Mouse (Mus musculus): ENCODE results near the gene Oxa1l. TPM values are rescaled to one million over a fixed set of nuclear protein-coding genes. Genes with fewer than 3 reads are reported as not detected.

The Oxa1l gene
- total RNA-seq, 2 experiments from 2014 or later: 114 to 126 TPM

- DNase-seq: no peak
Observed at GRCm38 (mm10) chr14:54371460-54371859, 10.8 kb downstream of the Oxa1l start.

- DNase-seq: no peak
Observed at GRCm38 (mm10) chr14:54372923-54373322, 12.3 kb downstream of the Oxa1l start.

GRCm38 (mm10) chr14:54375916-54376315 is 15.3 kb downstream of the Oxa1l start:
- DNase-seq: peak; percentile 43

- DNase-seq: no peak
Observed at GRCm38 (mm10) chr14:54377166-54377565, 16.5 kb downstream of the Oxa1l start.

GRCm38 (mm10) chr14:54379571-54379970 is 18.9 kb downstream of the Oxa1l start:
- DNase-seq: no peak

- no peak for DNase-seq
Observed at GRCm38 (mm10) chr14:54380616-54381015, 20.0 kb downstream of the Oxa1l start.

GRCm38 (mm10) chr14:54381816-54382215 is 21.2 kb downstream of the Oxa1l start:
- no peak for DNase-seq

GRCm38 (mm10) chr14:54382641-54383040 is 22.0 kb downstream of the Oxa1l start:
- no peak for DNase-seq

GRCm38 (mm10) chr14:54383355-54383771 is 22.7 kb downstream of the Oxa1l start:
- peak; percentile 30 for DNase-seq

GRCm38 (mm10) chr14:54384396-54384795 is 23.8 kb downstream of the Oxa1l start:
- no peak for DNase-seq

GRCm38 (mm10) chr14:54385968-54386618 is 25.5 kb downstream of the Oxa1l start:
- DNase-seq: no peak

- DNase-seq: no peak
Observed at GRCm38 (mm10) chr14:54387546-54387945, 26.9 kb downstream of the Oxa1l start.

- no peak for DNase-seq
Observed at GRCm38 (mm10) chr14:54390843-54391242, 30.2 kb downstream of the Oxa1l start.

GRCm38 (mm10) chr14:54393794-54394193 is 33.2 kb downstream of the Oxa1l start:
- DNase-seq: no peak

GRCm38 (mm10) chr14:54394309-54394708 is 33.7 kb downstream of the Oxa1l start:
- no peak for DNase-seq

- no peak for DNase-seq
Observed at GRCm38 (mm10) chr14:54396685-54397084, 36.1 kb downstream of the Oxa1l start.

- no peak for DNase-seq
Observed at GRCm38 (mm10) chr14:54397872-54398527, 37.4 kb downstream of the Oxa1l start.

GRCm38 (mm10) chr14:54398528-54398916 is 37.9 kb downstream of the Oxa1l start:
- DNase-seq: no peak

- no peak for DNase-seq
Observed at GRCm38 (mm10) chr14:54398921-54399382, 38.3 kb downstream of the Oxa1l start.

- no peak for DNase-seq
Observed at GRCm38 (mm10) chr14:54401723-54402122, 41.1 kb downstream of the Oxa1l start.

GRCm38 (mm10) chr14:54408336-54409056 is 47.9 kb downstream of the Oxa1l start:
- DNase-seq: no peak

- DNase-seq: no peak
Observed at GRCm38 (mm10) chr14:54409057-54409645, 48.5 kb downstream of the Oxa1l start.

All from heart, postnatal 4 days (tissue).